Mouse (Mus musculus) midbrain, embryonic 11.5 days (tissue): ENCODE data around the gene Ccdc92. TPM values are rescaled to one million over a fixed set of nuclear protein-coding genes. Genes with fewer than 3 reads are reported as not detected.

ENCODE experiments used
- ATAC-seq: fragments of 200-750 bp; cut with Nextera tagmentation; 2 replicates; pipeline ENCODE4 v1.8.0; 2017; ENCODE audit warnings: moderate TSS enrichment, moderate library complexity; ENCODE audit not compliant: low FRiP score
- DNase-seq: peaks from one replicate; pipeline ENCODE4 v3.0.0; 2015; ENCODE audit warnings: low spot score; ENCODE audit errors: missing footprints
- H3K27ac ChIP-seq: fragments of 300-500 bp; sonication (generic); 2 replicates; pipeline ENCODE4 v1.5.1; 2014; ENCODE audit warnings: low read depth, low read length
- H3K27me3 ChIP-seq: fragments of 300-500 bp; sonication (generic); 2 replicates; pipeline ENCODE4 v1.6.1; 2014; ENCODE audit warnings: mild to moderate bottlenecking, low read length, moderate library complexity, mixed read lengths; ENCODE audit not compliant: control insufficient read depth, insufficient read depth
- H3K36me3 ChIP-seq: fragments of 300-500 bp; sonication (generic); 2 replicates; pipeline ENCODE4 v1.6.1; 2014; ENCODE audit warnings: mild to moderate bottlenecking, low read length, moderate library complexity, mixed read lengths; ENCODE audit not compliant: control insufficient read depth, insufficient read depth
- H3K4me1 ChIP-seq: fragments of 300-500 bp; sonication (generic); 2 replicates; pipeline ENCODE4 v1.6.1; 2014; ENCODE audit warnings: low read length; ENCODE audit not compliant: control insufficient read depth, insufficient read depth
- H3K4me2 ChIP-seq: fragments of 300-500 bp; sonication (generic); 2 replicates; pipeline ENCODE4 v1.6.1; 2014; ENCODE audit warnings: mild to moderate bottlenecking, moderate library complexity
- H3K4me3 ChIP-seq: fragments of 300-500 bp; sonication (generic); 2 replicates; pipeline ENCODE4 v1.5.1; 2014; ENCODE audit warnings: low read depth, low read length
- H3K9ac ChIP-seq: fragments of 300-500 bp; sonication (generic); 2 replicates; pipeline ENCODE4 v1.6.1; 2014; ENCODE audit warnings: low read length
- H3K9me3 ChIP-seq: fragments of 300-500 bp; sonication (generic); 2 replicates; pipeline ENCODE4 v1.6.1; 2016; ENCODE audit warnings: low read length; ENCODE audit not compliant: control insufficient read depth
- WGBS: fragments of 180-500 bp; shearing (Covaris S2); extraction: QIAGEN DNeasy Blood & Tissue Kit; methylation state at CpG from one replicate; pipeline ENCODE4 v1.1.7; 2014; 5-methylcytosine and 5-hydroxymethylcytosine counted together
- polyA plus RNA-seq: library from polyadenylated mRNA; unstranded; fragments of >200 nt; fragmentation: Nextera tagmentation; extraction: Ambion mirVana; gene quantifications from 2 replicates; pipeline ENCODE4 v1.2.1, GENCODE M21; 2014

Gene Ccdc92
- polyA plus RNA-seq, 1 experiment from 2014 or later = 13.9 TPM

- ATAC-seq (no peak), DNase-seq (no peak)
- H3K27ac ChIP-seq = no peak overlapping the region
- H3K36me3 ChIP-seq = no peaks in the 10 kb centered on the region
- no peak overlapping the region for H3K4me2 ChIP-seq
- H3K9me3 ChIP-seq = no peaks in the 10 kb centered on the region
- H3K4me3 ChIP-seq = no peak overlapping the region
- H3K27me3 ChIP-seq = no peaks in the 10 kb centered on the region
- H3K4me1 ChIP-seq = no peaks in the 10 kb centered on the region
- H3K9ac ChIP-seq = no peak overlapping the region
- WGBS = 50% methylated on average over 7 of the region's 8 CpGs
These were observed 33.9 kb upstream of the Ccdc92 start for GRCm38 (mm10) chr5:124896135-124896534.

- Histone ChIP-seq H3K27ac (no peak overlapping the region; the same call in 1 of the 2 replicates), H3K4me2 (no peak overlapping the region), H3K9ac (no peak overlapping the region), H3K27me3 (no peaks in the 10 kb centered on the region), H3K4me1 (peaks cover 3% of the 10 kb centered on the region; the same call in 1 of the 2 replicates), H3K4me3 (no peak overlapping the region), H3K9me3 (no peaks in the 10 kb centered on the region), H3K36me3 (peaks cover 2% of the 10 kb centered on the region; the same call in 1 of the 2 replicates)
- DNase-seq (no peak), ATAC-seq (peak; percentile 46; the same call in 1 of the 2 replicates)
- 67% methylated on average over 3 of the region's 3 CpGs for whole genome bisulfite sequencing
These were observed 29.7 kb upstream of the Ccdc92 start for GRCm38 (mm10) chr5:124891921-124892370.

- Histone ChIP-seq H3K9ac (no peak overlapping the region), H3K27ac (no peak overlapping the region), H3K4me1 (peaks cover 3% of the 10 kb centered on the region; the same call in 1 of the 2 replicates), H3K9me3 (no peaks in the 10 kb centered on the region), H3K4me3 (no peak overlapping the region), H3K36me3 (peaks cover 12% of the 10 kb centered on the region), H3K4me2 (no peak overlapping the region), H3K27me3 (no peaks in the 10 kb centered on the region)
- 96% methylated on average over 8 of the region's 8 CpGs for WGBS
- DNase-seq = no peak
- no peak for ATAC-seq
These were observed 26.4 kb upstream of the Ccdc92 start for GRCm38 (mm10) chr5:124888661-124889060.

GRCm38 (mm10) chr5:124883877-124884276 is 21.7 kb upstream of the Ccdc92 start:
- Histone ChIP-seq H3K4me2 (no peak overlapping the region), H3K9me3 (no peaks in the 10 kb centered on the region), H3K4me3 (no peak overlapping the region), H3K36me3 (peaks cover 14% of the 10 kb centered on the region), H3K27me3 (no peaks in the 10 kb centered on the region), H3K4me1 (no peaks in the 10 kb centered on the region), H3K9ac (no peak overlapping the region), H3K27ac (no peak overlapping the region)
- ATAC-seq (no peak), DNase-seq (no peak)
- 96% methylated on average over 6 of the region's 6 CpGs for WGBS

- no peak overlapping the region for H3K9ac ChIP-seq
- H3K4me3 ChIP-seq = no peak overlapping the region
- DNase-seq (no peak), ATAC-seq (no peak)
- 88% methylated on average over 6 of the region's 6 CpGs for WGBS
- H3K36me3 ChIP-seq = peaks cover 5% of the 10 kb centered on the region; the same call in 1 of the 2 replicates
- H3K27me3 ChIP-seq = no peaks in the 10 kb centered on the region
- no peaks in the 10 kb centered on the region for H3K9me3 ChIP-seq
- H3K4me1 ChIP-seq = no peaks in the 10 kb centered on the region
- no peak overlapping the region for H3K27ac ChIP-seq
- H3K4me2 ChIP-seq = no peak overlapping the region
These were observed 17.6 kb upstream of the Ccdc92 start for GRCm38 (mm10) chr5:124879801-124880200.

GRCm38 (mm10) chr5:124879251-124879650 is 17.0 kb upstream of the Ccdc92 start:
- Histone ChIP-seq H3K9me3 (no peaks in the 10 kb centered on the region), H3K27me3 (no peaks in the 10 kb centered on the region), H3K36me3 (peaks cover 6% of the 10 kb centered on the region; the same call in 1 of the 2 replicates), H3K4me3 (no peak overlapping the region), H3K27ac (no peak overlapping the region), H3K4me1 (no peaks in the 10 kb centered on the region), H3K9ac (no peak overlapping the region), H3K4me2 (no peak overlapping the region)
- ATAC-seq = no peak
- WGBS = 90% methylated on average over 4 of the region's 4 CpGs
- no peak for DNase-seq

GRCm38 (mm10) chr5:124873890-124874601 is 11.8 kb upstream of the Ccdc92 start:
- WGBS = 92% methylated on average over 6 of the region's 6 CpGs
- no peak overlapping the region for H3K4me2 ChIP-seq
- DNase-seq = no peak
- 0 out of 2 replicates have a peak, but pooled peaks cover 7% of the 10 kb centered on the region for H3K36me3 ChIP-seq
- no peak overlapping the region for H3K4me3 ChIP-seq
- H3K27me3 ChIP-seq = no peaks in the 10 kb centered on the region
- no peak overlapping the region for H3K27ac ChIP-seq
- no peaks in the 10 kb centered on the region for H3K4me1 ChIP-seq
- no peak for ATAC-seq
- H3K9ac ChIP-seq = no peak overlapping the region
- H3K9me3 ChIP-seq = no peaks in the 10 kb centered on the region

GRCm38 (mm10) chr5:124873096-124873495 is 10.9 kb upstream of the Ccdc92 start:
- 86% methylated on average over 3 of the region's 3 CpGs for WGBS
- DNase-seq = no peak
- Histone ChIP-seq H3K4me1 (no peaks in the 10 kb centered on the region), H3K9me3 (no peaks in the 10 kb centered on the region), H3K36me3 (0 out of 2 replicates have a peak, but pooled peaks cover 7% of the 10 kb centered on the region), H3K9ac (no peak overlapping the region), H3K4me3 (no peak overlapping the region), H3K27me3 (no peaks in the 10 kb centered on the region), H3K4me2 (no peak overlapping the region), H3K27ac (no peak overlapping the region)
- no peak for ATAC-seq

GRCm38 (mm10) chr5:124872033-124872432 is 9.8 kb upstream of the Ccdc92 start:
- Histone ChIP-seq H3K36me3 (0 out of 2 replicates have a peak, but pooled peaks cover 7% of the 10 kb centered on the region), H3K9me3 (no peaks in the 10 kb centered on the region), H3K27me3 (no peaks in the 10 kb centered on the region), H3K4me3 (no peak overlapping the region), H3K27ac (no peak overlapping the region), H3K4me1 (no peaks in the 10 kb centered on the region), H3K9ac (no peak overlapping the region), H3K4me2 (no peak overlapping the region)
- WGBS = 77% methylated on average over 2 of the region's 2 CpGs
- ATAC-seq (no peak), DNase-seq (no peak)
